Mouse (Mus musculus) limb, embryonic 12.5 days (tissue): ENCODE measurements around the gene Psd. TPM values are rescaled to one million over a fixed set of nuclear protein-coding genes. Genes with fewer than 3 reads are reported as not detected.

Experiments
- ATAC-seq: fragments of 200-750 bp; cut with Nextera tagmentation; 2 replicates; pipeline ENCODE4 v1.8.0; 2017; ENCODE audit warnings: low read depth, moderate TSS enrichment; ENCODE audit not compliant: insufficient number of reproducible peaks, insufficient read depth, low FRiP score, low TSS enrichment
- H3K27ac ChIP-seq: fragments of 300-500 bp; sonication (generic); 2 replicates; pipeline ENCODE4 v1.5.1; 2016; ENCODE audit warnings: mild to moderate bottlenecking, moderate library complexity
- H3K27me3 ChIP-seq: fragments of 300-500 bp; sonication (generic); 2 replicates; pipeline ENCODE4 v1.6.1; 2016; ENCODE audit warnings: mild to moderate bottlenecking, moderate library complexity
- H3K36me3 ChIP-seq: fragments of 300-500 bp; sonication (generic); 2 replicates; pipeline ENCODE4 v1.6.1; 2016; ENCODE audit warnings: mild to moderate bottlenecking, moderate library complexity
- H3K4me1 ChIP-seq: fragments of 300-500 bp; sonication (generic); replicated peaks from 2 replicates; pipeline ENCODE4 v1.6.1; 2016
- H3K4me2 ChIP-seq: fragments of 300-500 bp; sonication (generic); 2 replicates; pipeline ENCODE4 v1.6.1; 2016; ENCODE audit warnings: mild to moderate bottlenecking, moderate library complexity
- H3K4me3 ChIP-seq: fragments of 300-500 bp; sonication (generic); replicated peaks from 2 replicates; pipeline ENCODE4 v1.5.1; 2016; ENCODE audit warnings: mild to moderate bottlenecking
- H3K9ac ChIP-seq: fragments of 300-500 bp; sonication (generic); replicated peaks from 2 replicates; pipeline ENCODE4 v1.6.1; 2016; ENCODE audit warnings: mild to moderate bottlenecking, moderate library complexity
- H3K9me3 ChIP-seq: fragments of 300-500 bp; sonication (generic); 2 replicates; pipeline ENCODE4 v1.6.1; 2016; ENCODE audit warnings: mild to moderate bottlenecking, moderate library complexity
- WGBS: fragments of 180-500 bp; shearing (Covaris S2); methylation state at CpG from one replicate; pipeline ENCODE4 v1.1.7; 2016; 5-methylcytosine and 5-hydroxymethylcytosine counted together
- polyA plus RNA-seq: library from polyadenylated mRNA; unstranded; fragments of >200 nt; fragmentation: Nextera tagmentation; extraction: Ambion mirVana; gene quantifications from 2 replicates; pipeline ENCODE4 v1.2.1, GENCODE M21; 2016

The Psd gene
- polyA plus RNA-seq, 1 experiment from 2014 or later, result 3.0 TPM

DNA sequence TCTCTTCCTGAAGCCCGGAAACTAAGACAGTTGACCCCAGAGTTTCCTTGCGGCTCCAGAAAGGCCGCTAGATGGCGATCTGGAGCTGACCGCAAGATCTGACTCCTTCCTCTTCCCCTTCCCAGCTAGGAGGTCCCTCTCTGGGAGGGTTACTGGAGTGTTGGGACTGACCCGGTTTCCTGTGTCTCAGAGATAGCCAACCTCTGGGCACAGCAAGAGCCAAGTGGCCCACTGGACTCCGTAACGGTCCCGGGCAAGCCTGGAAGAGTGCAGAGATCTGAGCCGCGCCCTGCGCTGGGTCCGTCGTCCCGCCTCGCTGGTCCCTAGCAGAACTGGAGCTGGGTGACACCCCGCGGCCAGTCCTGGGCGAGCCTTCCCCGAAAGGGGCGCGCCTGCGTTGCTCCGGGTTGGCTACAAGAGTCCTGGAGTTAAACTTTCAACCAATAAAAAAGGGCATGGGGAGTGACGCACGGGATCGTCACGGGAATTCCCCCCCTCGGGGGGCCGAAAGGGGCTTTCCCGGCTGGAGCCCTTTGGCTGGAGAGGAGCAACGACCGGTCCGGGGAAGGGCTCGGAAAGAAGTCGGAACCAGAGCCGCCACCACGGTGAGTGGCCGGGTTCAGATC lies 22.6 kb downstream of the Psd start, which contains the start of gene Nfkb2:
Gene Nfkb2 (plus strand): TSS at position 105 of the 626 bp plus-strand sequence.
- Histone ChIP-seq H3K9me3 (no peaks in the 10 kb centered on the region), H3K4me3 (peak within 1 kb of the TSS; percentile 65), H3K9ac (peak within 1 kb of the TSS; percentile 66), H3K27ac (peak within 1 kb of the TSS; percentile 72), H3K4me1 (peaks cover 19% of the 10 kb centered on the region), H3K27me3 (peaks cover 36% of the 10 kb centered on the region), H3K36me3 (peaks cover 5% of the 10 kb centered on the region; the same call in 1 of the 2 replicates), H3K4me2 (peak within 1 kb of the TSS; percentile 86)
- WGBS, result under 1% methylated on average over 39 of the region's 39 CpGs
- ATAC-seq, result peak; percentile 80

DNA sequence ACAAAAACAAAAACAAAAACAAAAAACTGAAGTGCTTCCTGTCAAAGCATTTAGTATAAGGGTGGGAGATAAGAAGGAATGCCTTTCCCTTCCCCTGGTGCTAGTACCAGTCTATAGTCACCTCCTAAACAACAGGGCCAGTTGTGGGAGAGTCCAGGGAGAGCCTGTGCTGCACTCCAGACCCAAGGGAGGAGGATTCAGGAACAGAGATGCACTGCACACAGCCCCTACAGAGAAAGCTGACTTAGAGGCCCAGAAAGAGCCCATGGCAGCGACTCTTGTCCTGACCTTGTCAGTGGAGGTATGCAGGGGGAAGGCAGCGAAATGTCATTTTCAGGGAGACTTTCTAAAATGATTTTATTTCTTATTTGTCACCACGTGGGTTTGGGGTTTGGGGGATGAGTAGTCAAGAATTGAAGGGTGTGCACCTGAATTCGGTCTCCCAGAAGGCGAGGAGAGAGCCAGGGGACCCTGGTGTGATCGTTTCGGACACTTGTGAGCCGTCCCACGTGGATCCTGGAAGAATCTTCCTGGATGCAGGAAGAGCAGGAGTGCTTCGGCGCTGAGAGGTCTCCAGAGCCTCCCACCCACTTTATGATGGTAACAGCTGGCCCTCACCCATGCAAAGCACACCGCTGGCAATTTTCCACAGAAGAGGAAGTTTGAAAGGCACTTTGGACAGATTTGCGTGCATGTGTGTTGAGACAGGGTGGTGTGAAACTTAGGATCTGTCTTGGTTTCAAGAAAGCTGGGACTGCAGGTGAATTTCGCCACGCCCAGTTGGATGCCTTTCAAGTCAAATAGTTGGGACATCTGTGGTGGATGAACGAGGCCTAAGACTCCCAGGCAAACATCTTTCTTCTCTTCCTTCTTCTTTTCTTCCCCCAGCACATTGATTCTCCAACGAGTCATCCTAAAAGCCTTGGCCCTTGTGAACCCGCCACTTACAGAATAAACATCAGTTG lies 23.4 kb downstream of the Psd start:
- Histone ChIP-seq H3K4me1 (peaks cover 14% of the 10 kb centered on the region), H3K9ac (no peak overlapping the region), H3K4me3 (peak overlapping the region; percentile 65), H3K36me3 (peaks cover 5% of the 10 kb centered on the region; the same call in 1 of the 2 replicates), H3K27ac (no peak overlapping the region), H3K27me3 (peaks cover 32% of the 10 kb centered on the region), H3K4me2 (peak overlapping the region; percentile 86), H3K9me3 (no peaks in the 10 kb centered on the region)
- WGBS, result 53% methylated on average over 18 of the region's 18 CpGs
- ATAC-seq, result no peak

DNA sequence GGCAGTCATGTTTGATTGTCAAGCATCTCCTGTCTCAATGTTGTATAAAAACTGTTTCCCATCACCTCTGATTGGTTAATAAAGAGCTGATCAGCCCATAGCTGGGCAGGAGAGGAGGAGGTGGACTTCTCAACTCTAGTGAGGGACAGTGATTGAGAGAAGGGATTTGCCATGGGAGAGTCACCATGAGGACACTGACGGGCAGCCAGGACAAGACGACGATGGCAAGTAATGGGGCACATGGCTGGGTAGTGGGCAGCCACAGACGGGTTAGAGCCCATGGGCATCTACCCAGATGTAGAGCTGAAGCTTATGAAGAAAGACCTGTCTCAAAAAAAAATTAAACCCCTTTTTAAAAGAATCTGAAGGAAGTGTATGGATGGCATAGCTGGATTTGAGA lies 24.4 kb downstream of the Psd start:
- Histone ChIP-seq H3K9ac (no peak overlapping the region), H3K4me1 (peaks cover 13% of the 10 kb centered on the region), H3K4me2 (no peak overlapping the region), H3K36me3 (peaks cover 3% of the 10 kb centered on the region; the same call in 1 of the 2 replicates), H3K9me3 (no peaks in the 10 kb centered on the region), H3K27ac (no peak overlapping the region), H3K27me3 (peaks cover 22% of the 10 kb centered on the region), H3K4me3 (no peak overlapping the region)
- WGBS, result 85% methylated on average over 4 of the region's 4 CpGs
- ATAC-seq, result no peak

DNA sequence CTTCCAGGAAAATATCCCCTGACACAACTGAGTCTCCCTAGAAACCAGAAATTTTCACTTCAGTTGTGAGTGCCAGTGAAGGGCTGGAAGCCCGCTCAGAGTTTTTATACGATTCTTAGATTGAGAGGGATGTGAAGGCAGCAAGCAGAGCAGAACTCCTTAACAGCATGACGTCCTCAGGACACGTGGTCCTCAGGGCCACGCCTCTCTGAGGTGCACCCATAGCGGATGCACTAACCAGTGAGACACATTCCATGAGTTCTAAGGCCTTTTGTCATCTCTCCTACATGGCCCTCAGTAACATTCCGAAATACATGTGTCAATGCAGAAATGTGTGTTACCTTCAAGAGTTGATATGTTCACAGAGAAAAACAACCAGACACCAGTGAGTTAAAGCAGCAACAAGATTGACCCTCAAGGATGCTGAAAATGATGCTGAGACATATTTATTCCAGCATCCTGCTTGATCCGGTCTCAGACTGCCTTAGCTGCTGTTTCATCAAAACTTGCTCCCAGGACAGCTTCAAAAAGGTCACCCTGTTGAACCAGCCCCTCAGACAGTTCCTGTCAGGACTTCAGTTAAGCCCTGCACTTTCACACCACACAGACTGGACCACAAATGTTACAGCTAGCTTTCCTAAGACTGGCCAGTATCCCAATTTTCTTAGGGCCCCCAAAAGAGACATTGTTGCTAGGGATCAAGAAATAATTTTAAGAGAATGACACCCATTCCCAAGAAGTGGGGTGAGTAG lies 26.5 kb downstream of the Psd start:
- Histone ChIP-seq H3K36me3 (no peaks in the 10 kb centered on the region), H3K27me3 (0 out of 2 replicates have a peak, but pooled peaks cover 5% of the 10 kb centered on the region), H3K4me1 (peaks cover 6% of the 10 kb centered on the region), H3K9me3 (no peaks in the 10 kb centered on the region), H3K4me3 (no peak overlapping the region), H3K9ac (no peak overlapping the region), H3K4me2 (no peak overlapping the region), H3K27ac (no peak overlapping the region)
- ATAC-seq, result no peak
- 41% methylated on average over 8 of the region's 8 CpGs for WGBS

DNA sequence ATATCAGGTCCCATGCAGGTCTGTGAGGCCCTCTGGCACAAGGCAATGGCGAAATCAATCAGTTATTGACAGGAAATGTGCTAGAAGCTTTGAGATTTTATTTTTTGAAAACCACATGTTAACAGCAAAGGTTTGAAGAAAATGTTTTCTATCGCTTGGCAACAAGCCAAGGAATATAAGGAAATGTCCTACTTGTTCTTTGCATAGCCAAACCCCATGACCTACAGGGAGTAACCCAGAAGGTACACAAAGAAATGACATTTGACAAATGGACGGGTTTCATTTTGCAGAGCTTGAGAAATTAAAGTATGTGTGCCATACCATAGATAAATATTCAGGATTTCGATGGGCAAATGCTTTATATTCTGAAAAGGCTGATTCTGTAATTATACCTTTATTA lies 30.0 kb downstream of the Psd start:
- H3K4me1 ChIP-seq, result no peaks in the 10 kb centered on the region
- no peak overlapping the region for H3K27ac ChIP-seq
- no peak overlapping the region for H3K4me2 ChIP-seq
- H3K9ac ChIP-seq, result no peak overlapping the region
- WGBS, result 73% methylated on average over 4 of the region's 4 CpGs
- no peaks in the 10 kb centered on the region for H3K9me3 ChIP-seq
- H3K27me3 ChIP-seq, result no peaks in the 10 kb centered on the region
- no peaks in the 10 kb centered on the region for H3K36me3 ChIP-seq
- no peak for ATAC-seq
- H3K4me3 ChIP-seq, result no peak overlapping the region

DNA sequence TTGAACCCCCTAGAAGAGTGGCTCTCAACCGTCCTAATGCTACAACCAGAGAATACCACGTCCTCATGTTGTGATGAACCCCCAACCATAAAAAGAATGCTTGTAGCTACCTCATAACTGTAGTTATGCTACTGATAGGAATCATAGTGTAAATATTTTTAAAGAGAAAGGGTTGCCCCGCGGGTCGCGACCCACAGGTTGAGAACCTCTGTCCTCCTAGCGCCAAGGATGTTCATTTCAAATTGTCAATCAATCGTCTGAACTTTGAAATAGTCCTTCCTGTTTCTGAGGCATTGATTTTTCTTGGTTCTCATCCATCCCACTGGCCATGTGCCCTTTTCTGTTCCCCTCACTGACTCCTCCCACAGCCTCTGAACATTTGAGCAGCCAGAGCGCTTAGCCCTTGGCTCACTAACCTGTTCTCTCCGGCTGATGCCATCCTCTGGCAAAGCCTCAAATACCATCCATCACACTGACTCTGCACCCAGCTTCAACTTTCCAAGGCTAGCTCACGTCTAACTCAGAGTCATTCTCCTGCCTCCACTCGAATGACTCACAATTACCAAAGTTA lies 36.3 kb downstream of the Psd start:
- H3K36me3 ChIP-seq, result peaks cover 19% of the 10 kb centered on the region
- H3K4me3 ChIP-seq, result no peak overlapping the region
- no peak overlapping the region for H3K27ac ChIP-seq
- H3K4me1 ChIP-seq, result no peaks in the 10 kb centered on the region
- no peak overlapping the region for H3K4me2 ChIP-seq
- peaks cover 3% of the 10 kb centered on the region; the same call in 1 of the 2 replicates for H3K27me3 ChIP-seq
- 70% methylated on average over 12 of the region's 12 CpGs for WGBS
- H3K9me3 ChIP-seq, result no peaks in the 10 kb centered on the region
- no peak for ATAC-seq
- H3K9ac ChIP-seq, result no peak overlapping the region

DNA sequence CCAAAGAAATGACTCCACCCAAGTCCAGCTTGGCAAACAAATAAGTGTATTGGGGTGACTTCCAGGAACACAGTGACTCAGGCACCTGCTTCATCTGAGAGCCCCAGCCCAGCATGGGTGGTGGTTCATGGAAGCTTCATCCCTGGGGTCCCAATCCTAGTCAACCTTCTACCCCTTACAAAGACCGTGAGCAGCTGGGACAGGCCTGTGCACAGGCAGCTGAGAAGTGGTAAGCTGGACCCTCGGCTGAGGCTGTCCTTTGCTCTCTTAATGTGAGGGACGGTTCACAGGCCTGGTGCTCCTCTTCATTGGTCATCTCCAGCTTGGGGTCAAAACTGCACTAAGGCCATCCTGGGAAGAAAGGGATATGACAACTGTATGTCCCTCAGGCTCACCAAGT lies 39.4 kb downstream of the Psd start:
- H3K9me3 ChIP-seq, result no peaks in the 10 kb centered on the region
- WGBS, result 93% methylated on average over 3 of the region's 3 CpGs
- no peak for ATAC-seq
- H3K36me3 ChIP-seq, result peaks cover 50% of the 10 kb centered on the region
- no peak overlapping the region for H3K9ac ChIP-seq
- no peaks in the 10 kb centered on the region for H3K4me1 ChIP-seq
- H3K4me3 ChIP-seq, result no peak overlapping the region
- H3K27ac ChIP-seq, result no peak overlapping the region
- peaks cover 3% of the 10 kb centered on the region; the same call in 1 of the 2 replicates for H3K27me3 ChIP-seq
- no peak overlapping the region for H3K4me2 ChIP-seq

DNA sequence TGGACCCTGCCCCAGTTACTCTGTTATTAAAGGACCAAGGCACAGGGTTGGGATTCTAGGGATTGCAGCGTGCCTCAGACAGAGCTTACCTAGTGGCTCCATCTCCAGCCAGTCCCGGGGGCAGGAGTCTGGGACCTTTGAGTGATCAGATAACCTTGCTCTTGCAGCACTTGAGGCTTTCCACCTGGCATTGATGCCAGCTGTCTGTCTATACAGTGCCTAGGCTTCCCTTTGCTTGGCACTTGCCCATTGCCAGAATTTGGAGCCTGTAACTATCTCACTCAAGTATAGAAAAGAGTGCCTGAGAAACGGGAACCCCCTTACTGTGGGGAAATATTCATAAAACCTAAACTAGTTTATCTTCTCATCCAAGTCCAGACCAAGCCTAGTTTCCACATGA lies 40.0 kb downstream of the Psd start:
- Histone ChIP-seq H3K27me3 (peaks cover 3% of the 10 kb centered on the region; the same call in 1 of the 2 replicates), H3K9ac (no peak overlapping the region), H3K36me3 (peaks cover 56% of the 10 kb centered on the region), H3K4me2 (no peak overlapping the region), H3K27ac (no peak overlapping the region), H3K4me3 (no peak overlapping the region), H3K4me1 (no peaks in the 10 kb centered on the region), H3K9me3 (no peaks in the 10 kb centered on the region)
- ATAC-seq, result no peak
- 91% methylated on average over 3 of the region's 3 CpGs for WGBS

DNA sequence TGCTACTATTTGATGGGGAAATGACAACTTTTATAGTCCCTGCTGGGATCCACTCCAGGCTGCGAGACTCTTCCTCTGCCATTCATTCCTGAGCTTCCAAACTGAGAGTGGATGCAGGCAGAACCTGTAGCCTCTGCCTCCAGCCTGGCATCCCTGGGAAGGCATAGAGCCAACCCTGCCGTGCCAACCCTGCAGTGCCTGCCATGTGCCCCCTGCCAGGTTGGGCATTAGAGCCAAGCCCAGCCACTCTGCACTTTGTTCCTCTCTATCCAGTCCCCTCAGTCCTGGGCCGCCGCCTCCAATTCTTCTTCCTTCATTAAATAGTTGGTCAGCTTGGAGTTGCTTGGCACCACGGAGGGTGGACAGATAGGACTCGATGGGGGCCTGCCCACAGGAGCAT lies 40.9 kb downstream of the Psd start:
- WGBS, result 90% methylated on average over 6 of the region's 6 CpGs
- ATAC-seq, result no peak
- Histone ChIP-seq H3K27me3 (no peaks in the 10 kb centered on the region), H3K4me2 (no peak overlapping the region), H3K9me3 (no peaks in the 10 kb centered on the region), H3K27ac (no peak overlapping the region), H3K4me1 (no peaks in the 10 kb centered on the region), H3K9ac (no peak overlapping the region), H3K36me3 (peaks cover 65% of the 10 kb centered on the region), H3K4me3 (no peak overlapping the region)

DNA sequence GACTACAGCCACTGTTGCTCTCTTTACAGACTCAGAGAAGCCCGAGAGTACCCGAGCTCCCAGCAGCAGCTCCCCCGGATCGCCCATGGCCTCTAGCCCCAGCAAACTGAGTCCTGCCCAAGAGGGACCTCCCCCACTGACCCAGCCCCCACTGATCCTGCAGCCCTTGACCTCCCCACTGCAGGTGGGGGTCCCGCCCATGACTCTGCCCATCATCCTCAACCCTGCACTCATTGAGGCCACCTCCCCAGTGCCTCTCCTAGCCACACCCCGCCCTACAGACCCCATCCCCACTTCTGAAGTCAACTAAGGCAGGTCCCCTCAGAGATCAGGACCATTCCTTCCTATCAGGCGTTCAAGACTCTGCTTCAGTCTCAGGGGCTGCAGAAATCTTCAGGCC lies 41.3 kb downstream of the Psd start:
- no peaks in the 10 kb centered on the region for H3K9me3 ChIP-seq
- no peaks in the 10 kb centered on the region for H3K4me1 ChIP-seq
- H3K27me3 ChIP-seq, result no peaks in the 10 kb centered on the region
- H3K27ac ChIP-seq, result no peak overlapping the region
- ATAC-seq, result no peak
- H3K4me3 ChIP-seq, result no peak overlapping the region
- H3K9ac ChIP-seq, result no peak overlapping the region
- no peak overlapping the region for H3K4me2 ChIP-seq
- 81% methylated on average over 7 of the region's 7 CpGs for WGBS
- peaks cover 69% of the 10 kb centered on the region for H3K36me3 ChIP-seq
